Mouse (Mus musculus) limb, embryonic 14.5 days (tissue): ENCODE measurements around the gene Exosc6. TPM values are rescaled to one million over a fixed set of nuclear protein-coding genes. Genes with fewer than 3 reads are reported as not detected.

ENCODE experiments used
- ATAC-seq: fragments of 200-750 bp; cut with Nextera tagmentation; 2 replicates; pipeline ENCODE4 v1.8.0; 2017; ENCODE audit warnings: low read depth, moderate number of reproducible peaks, moderate TSS enrichment; ENCODE audit not compliant: low FRiP score
- DNase-seq: peaks from one replicate; pipeline ENCODE4 v3.0.0-alpha.2; 2015; ENCODE audit warnings: low spot score
- H3K27ac ChIP-seq: fragments of 300-500 bp; sonication (generic); replicated peaks from 2 replicates; pipeline ENCODE4 v1.5.1; 2014; ENCODE audit warnings: low read depth, mild to moderate bottlenecking, low read length, moderate library complexity, mixed read lengths
- H3K27me3 ChIP-seq: fragments of 300-500 bp; sonication (generic); 2 replicates; pipeline ENCODE4 v1.6.1; 2014; ENCODE audit warnings: low read length, mixed read lengths; ENCODE audit not compliant: control insufficient read depth, insufficient read depth
- H3K36me3 ChIP-seq: fragments of 300-500 bp; sonication (generic); 2 replicates; pipeline ENCODE4 v1.6.1; 2014; ENCODE audit warnings: mild to moderate bottlenecking, low read length, moderate library complexity, mixed read lengths; ENCODE audit not compliant: control insufficient read depth, insufficient read depth
- H3K4me1 ChIP-seq: fragments of 300-500 bp; sonication (generic); 2 replicates; pipeline ENCODE4 v1.6.1; 2014; ENCODE audit warnings: antibody characterized with exemption, low read length, mixed read lengths; ENCODE audit not compliant: control insufficient read depth, insufficient read depth
- H3K4me2 ChIP-seq: fragments of 300-500 bp; sonication (generic); replicated peaks from 2 replicates; pipeline ENCODE4 v1.6.1; 2014; ENCODE audit warnings: low read depth, mild to moderate bottlenecking, low read length, moderate library complexity; ENCODE audit not compliant: severe bottlenecking
- H3K4me3 ChIP-seq: fragments of 300-500 bp; sonication (generic); replicated peaks from 2 replicates; pipeline ENCODE4 v1.5.1; 2014; ENCODE audit warnings: low read length
- H3K9ac ChIP-seq: fragments of 300-500 bp; sonication (generic); 2 replicates; pipeline ENCODE4 v1.6.1; 2014; ENCODE audit warnings: mild to moderate bottlenecking, low read depth, low read length, moderate library complexity; ENCODE audit not compliant: severe bottlenecking
- H3K9me3 ChIP-seq: fragments of 300-500 bp; sonication (generic); 2 replicates; pipeline ENCODE4 v1.6.1; 2016; ENCODE audit warnings: low read length; ENCODE audit not compliant: control insufficient read depth
- POLR2A ChIP-seq: fragments of 200-500 bp; IDR thresholded peaks from 2 replicates; pipeline ENCODE4 v1.8.0; 2012; ENCODE audit warnings: inconsistent platforms, mild to moderate bottlenecking, moderate library complexity, borderline replicate concordance; ENCODE audit not compliant: insufficient read depth, insufficient read length; ENCODE audit errors: extremely low read depth
- WGBS: fragments of 180-500 bp; shearing (Covaris S2); extraction: QIAGEN DNeasy Blood & Tissue Kit; methylation state at CpG from one replicate; pipeline ENCODE4 v1.1.7; 2014; 5-methylcytosine and 5-hydroxymethylcytosine counted together
- polyA plus RNA-seq, 2 experiments: library from polyadenylated mRNA; depleted of rRNA in 1 of 2; stranded (reverse) in 1 of 2; unstranded in 1 of 2; fragments of >200 nt; fragmentation: Nextera tagmentation in 1 of 2; extraction: Ambion mirVana in 1 of 2; gene quantifications; 2 replicates each; pipeline versions ENCODE4 v1.2.1 to v1.2.3; 2012 to 2014

Exosc6 gene
- polyA plus RNA-seq, 2 experiments: 8.8 to 18.3 TPM

- Histone ChIP-seq H3K9me3 (no peaks in the 10 kb centered on the region), H3K4me2 (no peak overlapping the region), H3K27ac (no peak overlapping the region), H3K9ac (no peak overlapping the region), H3K4me1 (peaks cover 10% of the 10 kb centered on the region), H3K4me3 (no peak overlapping the region), H3K36me3 (peaks cover 43% of the 10 kb centered on the region), H3K27me3 (no peaks in the 10 kb centered on the region)
- DNase-seq (no peak), ATAC-seq (no peak)
- 96% methylated on average over 15 of the region's 15 CpGs for WGBS
- no peak for TF ChIP-seq POLR2A
Measured at GRCm38 (mm10) chr8:111036591-111036990, 19.5 kb upstream of the Exosc6 start.

- TF ChIP-seq POLR2A: no peak
- Histone ChIP-seq H3K4me3 (no peak overlapping the region), H3K9ac (no peak overlapping the region), H3K9me3 (no peaks in the 10 kb centered on the region), H3K4me1 (no peaks in the 10 kb centered on the region), H3K27ac (no peak overlapping the region), H3K27me3 (no peaks in the 10 kb centered on the region), H3K4me2 (no peak overlapping the region), H3K36me3 (peaks cover 93% of the 10 kb centered on the region)
- ATAC-seq (no peak), DNase-seq (no peak)
- 96% methylated on average over 19 of the region's 19 CpGs for WGBS
Measured at GRCm38 (mm10) chr8:111042546-111042945, 13.6 kb upstream of the Exosc6 start.

- Histone ChIP-seq H3K9ac (no peak overlapping the region), H3K36me3 (peaks cover 95% of the 10 kb centered on the region), H3K27ac (no peak overlapping the region), H3K4me3 (no peak overlapping the region), H3K27me3 (no peaks in the 10 kb centered on the region), H3K4me2 (no peak overlapping the region), H3K9me3 (no peaks in the 10 kb centered on the region), H3K4me1 (no peaks in the 10 kb centered on the region)
- 43% methylated on average over 2 of the region's 2 CpGs for WGBS
- DNase-seq: no peak
- TF ChIP-seq POLR2A: no peak
- no peak for ATAC-seq
Measured at GRCm38 (mm10) chr8:111044003-111044734, 12.0 kb upstream of the Exosc6 start.

DNA sequence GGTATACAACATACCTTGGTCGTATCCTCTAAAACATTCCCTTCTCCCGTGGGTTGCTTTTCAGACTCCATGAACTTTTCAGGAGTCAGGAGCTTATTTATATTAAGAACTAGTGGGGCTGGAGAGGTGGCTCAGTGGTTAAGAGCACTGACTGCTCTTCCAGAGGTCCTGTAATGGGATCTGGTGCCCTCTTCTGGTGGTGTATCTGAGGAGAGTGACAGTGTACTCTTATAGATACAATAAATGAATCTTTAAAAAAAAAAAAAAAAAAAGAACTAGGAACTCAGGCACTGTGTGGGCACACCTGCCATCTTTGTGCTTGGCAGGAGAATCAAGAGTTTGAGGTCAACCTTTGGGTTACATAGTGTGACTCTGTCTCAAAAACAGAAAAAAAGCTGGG, 7.4 kb upstream of the Exosc6 start:
- Histone ChIP-seq H3K9me3 (no peaks in the 10 kb centered on the region), H3K9ac (no peak overlapping the region), H3K4me2 (no peak overlapping the region), H3K4me1 (no peaks in the 10 kb centered on the region), H3K4me3 (no peak overlapping the region), H3K36me3 (peaks cover 99% of the 10 kb centered on the region), H3K27me3 (no peaks in the 10 kb centered on the region), H3K27ac (no peak overlapping the region)
- TF ChIP-seq POLR2A: no peak
- ATAC-seq (no peak), DNase-seq (no peak)
- 91% methylated on average over 2 of the region's 2 CpGs for WGBS

- Histone ChIP-seq H3K4me3 (no peak overlapping the region), H3K36me3 (peaks cover 99% of the 10 kb centered on the region), H3K27ac (no peak overlapping the region), H3K27me3 (no peaks in the 10 kb centered on the region), H3K4me2 (no peak overlapping the region), H3K9ac (no peak overlapping the region), H3K4me1 (no peaks in the 10 kb centered on the region), H3K9me3 (no peaks in the 10 kb centered on the region)
- WGBS: 96% methylated on average over 7 of the region's 7 CpGs
- DNase-seq (no peak), ATAC-seq (no peak)
- no peak for TF ChIP-seq POLR2A
Measured at GRCm38 (mm10) chr8:111049106-111049505, 7.0 kb upstream of the Exosc6 start.
